Mouse (Mus musculus): ENCODE data around the gene Adam23.
"Not testable (repeated sequence)": the region's sequence is repeated elsewhere in the genome, so short reads cannot be mapped to it uniquely, and the experiment has no call there.

The Adam23 gene

DNA sequence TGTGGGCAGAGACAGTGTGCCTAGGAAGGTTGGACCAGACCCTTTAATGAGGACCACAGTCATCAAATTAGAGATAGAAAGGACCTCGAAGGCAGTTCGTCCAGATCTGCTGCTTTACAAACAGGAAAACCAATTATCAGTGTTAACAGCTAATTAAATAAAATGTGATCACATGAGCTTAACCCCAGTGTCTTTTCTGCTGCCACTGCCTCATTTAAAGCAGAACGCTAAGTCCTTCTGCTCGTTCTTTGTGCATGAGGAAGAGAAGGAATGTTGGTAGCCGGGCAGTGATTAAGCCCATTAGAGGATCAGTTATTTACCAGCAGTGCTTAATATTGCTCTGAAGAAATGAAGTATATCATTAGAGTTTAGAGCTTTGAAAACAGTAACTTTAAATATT, 131.1 kb downstream of the Adam23 start:
- no peak for DNase-seq (ENCODE audit: low spot score in 2 of 2)

DNA sequence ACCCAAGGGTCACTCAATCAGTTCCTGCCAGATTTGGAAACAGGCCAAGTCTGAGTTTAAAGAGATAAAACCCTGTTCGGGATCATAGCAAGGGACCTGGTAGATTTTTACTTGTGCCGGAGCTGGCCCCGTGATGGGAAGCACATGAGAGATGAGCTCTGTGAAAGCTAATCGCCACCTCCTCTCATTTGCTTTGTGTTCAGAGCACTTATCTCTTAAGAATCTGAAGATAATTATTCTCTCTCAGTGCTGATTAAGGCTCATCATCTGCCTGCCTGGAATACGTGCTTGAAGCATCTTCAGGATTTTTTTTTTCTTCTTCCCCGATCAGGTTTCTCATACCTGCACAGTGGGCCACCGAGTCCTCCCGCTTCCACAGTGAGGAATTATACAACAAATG, 133.5 kb downstream of the Adam23 start:
- no peak for DNase-seq (ENCODE audit: low spot score in 2 of 2)

DNA sequence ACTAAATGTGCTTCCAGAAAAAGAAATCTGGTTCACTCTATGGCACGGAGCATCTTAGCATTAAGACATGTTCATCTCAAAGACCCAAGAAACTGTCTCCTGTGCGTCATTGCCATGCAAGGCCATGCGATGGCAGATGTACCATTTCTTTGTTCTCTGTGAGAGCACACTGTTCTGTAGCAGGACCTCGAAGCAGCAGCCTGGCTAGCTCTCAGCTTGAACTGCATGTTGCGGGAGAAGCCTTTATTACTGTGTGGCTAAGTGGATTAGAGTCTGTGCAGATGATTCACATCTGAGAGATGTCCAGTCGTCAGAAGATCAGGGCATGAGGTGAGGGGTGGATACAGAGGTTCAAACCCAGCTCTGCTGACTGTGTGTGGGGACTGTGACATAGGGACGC, 141.2 kb downstream of the Adam23 start:
- no peak for DNase-seq (ENCODE audit: low spot score in 2 of 2)

DNA sequence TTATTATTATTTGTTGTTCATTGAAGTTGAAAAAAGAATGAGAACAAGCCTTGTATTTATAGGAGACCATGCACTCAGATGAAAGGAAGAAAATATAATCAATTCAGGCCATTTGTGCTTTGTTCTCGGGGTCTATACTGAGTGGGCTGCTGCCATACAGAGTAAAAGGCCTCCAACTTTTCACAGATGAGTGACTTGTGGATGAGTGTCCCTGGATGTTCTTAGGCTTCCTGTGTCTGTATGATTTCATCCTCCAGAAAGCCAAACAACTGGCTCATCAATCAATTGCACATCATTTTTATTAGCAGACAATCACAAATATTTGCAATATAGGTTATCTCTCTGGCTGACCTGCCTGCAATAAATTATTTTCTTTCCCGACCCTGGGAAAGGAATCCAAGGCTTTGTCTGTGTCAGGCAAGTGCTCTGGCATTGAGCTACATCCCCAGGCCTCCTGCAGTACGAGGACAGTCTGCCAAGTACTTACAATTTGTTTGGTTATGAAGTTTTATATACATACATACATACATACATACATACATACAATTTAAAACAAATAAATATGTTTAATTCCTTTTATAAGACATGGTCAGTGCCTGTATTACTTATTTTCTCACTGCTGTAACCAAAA, 158.3 kb downstream of the Adam23 start:
- no peak for DNase-seq (ENCODE audit: low spot score in 2 of 2)

DNA sequence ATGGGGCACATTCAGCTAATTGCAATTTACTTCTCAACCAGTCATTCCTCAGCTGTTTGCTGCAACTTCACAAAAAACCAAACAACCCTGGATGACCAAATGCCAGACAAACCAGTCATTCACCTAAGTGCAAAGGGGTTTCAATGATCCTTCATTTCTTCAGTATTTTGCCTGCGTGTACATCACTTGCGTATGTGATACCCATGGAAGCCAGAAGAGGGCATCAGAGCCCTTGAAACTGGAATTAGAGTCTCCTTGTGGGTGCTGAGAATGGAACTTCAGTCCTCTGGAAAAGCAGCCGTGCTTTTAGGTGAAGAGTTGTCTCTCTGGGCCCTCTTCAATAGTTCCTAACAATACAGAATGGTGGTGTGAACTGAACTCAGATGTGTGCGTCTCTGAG, 163.9 kb downstream of the Adam23 start:
- DNase-seq (ENCODE audit: low spot score in 2 of 2) = no peak

DNA sequence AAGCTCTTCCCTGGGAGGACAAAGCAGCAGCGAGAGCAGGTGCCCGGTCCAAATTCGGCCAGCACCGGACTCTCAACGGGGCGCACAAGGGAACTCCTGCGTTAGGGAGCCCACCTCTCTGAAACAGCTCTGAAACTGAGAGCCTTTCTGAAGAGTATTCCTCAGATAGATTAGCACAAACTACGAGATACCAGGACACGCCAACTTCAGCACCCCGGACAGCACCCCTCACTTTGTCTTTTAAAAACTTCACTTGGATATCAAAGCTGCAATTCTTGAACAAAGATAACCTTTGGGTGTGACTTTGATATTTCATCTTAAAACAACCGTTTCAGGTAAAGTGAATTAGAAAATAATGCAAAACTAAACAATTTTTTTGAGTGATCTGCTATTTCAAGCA, 168.9 kb downstream of the Adam23 start:
- no peak for DNase-seq (ENCODE audit: low spot score in 2 of 2)

DNA sequence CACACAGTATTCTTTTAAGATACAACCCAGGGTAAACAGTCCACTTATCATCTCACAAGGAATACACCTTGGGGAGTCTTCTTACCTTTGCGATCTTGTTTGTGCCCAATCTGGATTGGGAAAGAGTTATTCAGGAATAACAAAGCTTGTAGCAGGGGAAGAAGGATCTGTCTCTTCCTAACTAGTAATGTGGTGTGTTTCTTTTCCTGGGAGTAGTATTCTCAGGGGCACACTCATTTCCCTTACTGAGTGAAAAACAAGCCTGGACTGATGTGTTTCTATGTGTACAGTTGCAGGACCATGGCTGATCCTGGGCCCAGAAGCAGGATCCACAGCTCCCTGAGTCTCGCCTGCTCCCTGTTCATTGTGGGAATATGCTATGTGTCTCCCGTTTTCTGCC, 170.0 kb downstream of the Adam23 start, which contains the start of gene Gm39653:
Gm39653 (plus strand) TSS at position 301 of the 400 bp plus-strand sequence.
- DNase-seq (ENCODE audit: low spot score in 2 of 2) = no peak

DNA sequence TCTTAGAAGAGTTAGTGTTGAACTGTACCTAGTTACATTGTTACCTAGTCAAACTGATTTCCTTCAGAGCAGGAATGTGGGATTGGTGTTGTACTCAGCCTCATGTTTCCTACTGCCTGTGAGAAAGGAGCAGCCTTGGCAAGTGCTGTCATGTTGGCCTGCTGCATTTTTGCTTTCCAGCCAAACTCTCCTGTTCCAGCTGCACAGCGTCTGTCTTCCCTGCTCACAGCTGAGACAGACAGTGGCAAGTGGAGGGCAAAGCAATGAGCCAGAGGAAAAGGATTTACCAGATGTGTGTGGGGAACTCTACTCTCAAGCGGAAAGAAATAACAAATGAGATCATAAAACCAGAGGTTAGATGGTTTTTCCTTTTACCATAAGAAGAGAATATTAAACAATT, 182.5 kb downstream of the Adam23 start:
- DNase-seq (ENCODE audit: low spot score in 2 of 2) = no peak

DNA sequence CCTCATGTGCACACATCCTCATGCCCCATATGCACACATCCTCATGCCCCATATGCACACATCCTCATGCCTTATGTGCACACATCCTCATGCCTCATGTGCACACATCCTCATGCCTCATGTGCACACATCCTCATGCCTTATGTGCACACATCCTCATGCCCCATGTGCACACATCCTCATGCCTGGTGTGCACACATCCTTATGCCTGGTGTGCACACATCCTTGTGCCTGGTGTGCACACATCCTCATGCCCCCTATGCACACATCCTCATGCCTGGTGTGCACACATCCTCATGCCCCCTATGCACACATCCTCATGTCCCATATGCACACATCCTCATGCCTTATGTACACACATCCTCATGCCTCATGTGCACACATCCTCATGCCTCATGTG, 184.7 kb downstream of the Adam23 start:
- DNase-seq (ENCODE audit: low spot score in 2 of 2) = not testable (repeated sequence)

DNA sequence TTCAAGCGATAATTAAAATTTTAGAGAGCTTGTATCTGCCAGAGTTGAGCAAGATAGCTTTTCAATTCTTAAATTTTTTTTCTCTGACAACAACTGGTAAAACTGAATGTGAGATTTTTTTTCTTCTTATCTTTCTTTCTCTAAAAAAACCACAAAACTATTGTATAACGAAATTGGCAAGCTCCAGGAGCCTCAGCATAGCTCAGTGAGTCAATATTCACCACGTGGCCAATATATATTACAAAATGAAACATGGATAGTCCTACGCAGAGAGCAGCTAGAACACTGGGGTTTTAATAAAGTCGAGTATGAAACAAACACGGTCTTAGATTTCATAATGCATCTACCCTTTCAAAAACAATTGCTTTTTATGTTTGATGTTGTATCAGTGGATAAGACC, 194.2 kb downstream of the Adam23 start:
- no peak for DNase-seq (ENCODE audit: low spot score in 2 of 2)

All from right cerebral cortex, postnatal 36 days (tissue).